Mouse (Mus musculus): ENCODE measurements around the gene Mybl2. TPM values are rescaled to one million over a fixed set of nuclear protein-coding genes. Genes with fewer than 3 reads are reported as not detected.

Gene Mybl2
- total RNA-seq, 1 experiment: 281 TPM

GRCm38 (mm10) chr2:163094909-163095308 lies 40.4 kb downstream of the Mybl2 start:
- Histone ChIP-seq H3K27ac (ENCODE audit: insufficient read depth, low read depth, low read length, poor library complexity, severe bottlenecking) (no peak overlapping the region), H3K9ac (ENCODE audit: insufficient read depth, low read depth, low read length, poor library complexity, severe bottlenecking) (no peak overlapping the region), H3K4me1 (ENCODE audit: control insufficient read depth in 2 of 2, insufficient read depth in 2 of 2, low read length in 2 of 2, poor library complexity in 1 of 2) (peaks cover 3 to 9% of the 10 kb centered on the region in 2 experiments; a peak in 3 of 4 replicates), H3K36me3 (ENCODE audit: control insufficient read depth, insufficient read depth, low read length, poor library complexity, severe bottlenecking) (no peaks in the 10 kb centered on the region), H3K9me3 (ENCODE audit: control insufficient read depth, insufficient read depth, low read depth, low read length) (no peaks in the 10 kb centered on the region), H3K4me3 (ENCODE audit: insufficient read depth in 1 of 2, low read depth in 1 of 2, low read length in 2 of 2, poor library complexity in 1 of 2, severe bottlenecking in 1 of 2) (no peak overlapping the region; a peak in 1 of 4 replicates)
- in situ Hi-C loops (cut with MboI; ENCODE audit: low sequenced_read_pairs in 2 of 2, unreplicated experiment in 2 of 2): loop anchor here in 1 of 2 experiments (5.0 kb wide), 1 partner anchor 237 kb away; no protein-coding TSS in a partner anchor
- TF ChIP-seq MAFK (IDR thresholded peaks at IDR 0.05; ENCODE audit: insufficient read depth, low read depth, low read length) (no peak), ZC3H11A (IDR thresholded peaks at IDR 0.05; ENCODE audit: borderline replicate concordance, low read depth, low read length) (no peak), HCFC1 (IDR thresholded peaks at IDR 0.05; ENCODE audit: borderline replicate concordance, insufficient read depth, low read length) (no peak), ZNF384 (IDR thresholded peaks at IDR 0.05; ENCODE audit: low read depth, low read length) (no peak), CHD2 (IDR thresholded peaks at IDR 0.05; ENCODE audit: low read depth, low read length) (no peak)
- no peak for DNase-seq (ENCODE audit: low read depth, low spot score)

DNA sequence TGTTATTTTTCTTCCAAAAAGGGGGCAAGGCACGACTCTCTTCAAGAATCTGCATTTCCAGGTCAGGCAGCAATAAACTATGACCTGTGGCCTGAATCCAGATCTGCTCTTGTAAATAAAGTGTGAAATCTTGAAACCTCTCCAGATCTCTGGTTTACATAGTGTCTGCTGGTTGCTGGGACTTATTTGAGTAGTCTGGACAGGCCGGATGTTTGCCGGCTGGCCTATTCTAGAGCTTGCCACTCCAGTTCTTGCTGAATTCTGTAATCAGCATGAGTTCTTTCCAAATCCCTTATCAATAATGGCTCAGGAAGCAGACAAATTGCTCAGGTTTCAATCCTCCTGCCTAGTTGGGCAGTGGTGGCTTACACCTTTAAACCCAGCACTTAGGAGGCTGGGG lies 41.3 kb downstream of the Mybl2 start:
- H3K9ac ChIP-seq (ENCODE audit: insufficient read depth, low read depth, low read length, poor library complexity, severe bottlenecking): no peak overlapping the region; the same call in 1 of the 2 replicates
- no peak for TF ChIP-seq ZNF384 (IDR thresholded peaks at IDR 0.05; ENCODE audit: low read depth, low read length)
- TF ChIP-seq CHD2 (IDR thresholded peaks at IDR 0.05; ENCODE audit: low read depth, low read length): no peak
- no peak for TF ChIP-seq MAFK (IDR thresholded peaks at IDR 0.05; ENCODE audit: insufficient read depth, low read depth, low read length)
- no peak for TF ChIP-seq HCFC1 (IDR thresholded peaks at IDR 0.05; ENCODE audit: borderline replicate concordance, insufficient read depth, low read length)
- TF ChIP-seq ZC3H11A (IDR thresholded peaks at IDR 0.05; ENCODE audit: borderline replicate concordance, low read depth, low read length): no peak
- peak overlapping the region; percentile 60; the same call in 1 of the 2 replicates for H3K27ac ChIP-seq (ENCODE audit: insufficient read depth, low read depth, low read length, poor library complexity, severe bottlenecking)
- H3K4me1 ChIP-seq (ENCODE audit: control insufficient read depth in 2 of 2, insufficient read depth in 2 of 2, low read length in 2 of 2, poor library complexity in 1 of 2): peaks cover 3 to 9% of the 10 kb centered on the region in 2 experiments; a peak in 3 of 4 replicates
- in situ Hi-C loops (cut with MboI; ENCODE audit: low sequenced_read_pairs in 2 of 2, unreplicated experiment in 2 of 2): loop anchor here in 1 of 2 experiments (5.0 kb wide), 1 partner anchor 237 kb away; no protein-coding TSS in a partner anchor
- no peak overlapping the region for H3K4me3 ChIP-seq (ENCODE audit: insufficient read depth in 1 of 2, low read depth in 1 of 2, low read length in 2 of 2, poor library complexity in 1 of 2, severe bottlenecking in 1 of 2)
- H3K36me3 ChIP-seq (ENCODE audit: control insufficient read depth, insufficient read depth, low read length, poor library complexity, severe bottlenecking): no peaks in the 10 kb centered on the region
- no peak for DNase-seq (ENCODE audit: low read depth, low spot score)
- H3K9me3 ChIP-seq (ENCODE audit: control insufficient read depth, insufficient read depth, low read depth, low read length): no peaks in the 10 kb centered on the region

DNA sequence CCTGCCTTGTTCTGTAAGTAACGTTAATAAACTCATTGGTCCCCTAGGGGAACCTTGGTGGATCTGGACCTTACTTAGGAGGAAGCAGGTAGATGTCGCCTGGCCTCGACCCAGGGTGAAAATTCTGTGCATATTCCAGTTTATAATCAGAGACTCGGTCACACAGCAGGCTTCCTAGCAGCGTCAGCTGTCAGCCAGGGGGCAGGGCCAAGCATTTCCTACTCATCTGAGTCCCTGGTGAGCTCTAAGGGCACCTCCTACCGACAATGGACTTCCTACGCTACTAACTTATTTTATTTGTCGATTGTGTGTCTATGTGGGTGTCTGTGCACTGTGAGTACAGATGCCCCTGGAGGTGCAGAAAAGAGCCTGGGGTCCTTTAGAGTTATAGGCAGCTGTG lies 45.4 kb downstream of the Mybl2 start:
- in situ Hi-C loops (cut with MboI; ENCODE audit: low sequenced_read_pairs in 2 of 2, unreplicated experiment in 2 of 2): loop anchor here (5.0 to 10.0 kb wide), 2 partner anchors 232 to 235 kb away; no protein-coding TSS in a partner anchor
- no peak for TF ChIP-seq HCFC1 (IDR thresholded peaks at IDR 0.05; ENCODE audit: borderline replicate concordance, insufficient read depth, low read length)
- no peak for TF ChIP-seq ZNF384 (IDR thresholded peaks at IDR 0.05; ENCODE audit: low read depth, low read length)
- no peak for TF ChIP-seq CHD2 (IDR thresholded peaks at IDR 0.05; ENCODE audit: low read depth, low read length)
- TF ChIP-seq MAFK (IDR thresholded peaks at IDR 0.05; ENCODE audit: insufficient read depth, low read depth, low read length): no peak
- no peak for TF ChIP-seq ZC3H11A (IDR thresholded peaks at IDR 0.05; ENCODE audit: borderline replicate concordance, low read depth, low read length)
- Histone ChIP-seq H3K36me3 (ENCODE audit: control insufficient read depth, insufficient read depth, low read length, poor library complexity, severe bottlenecking) (no peaks in the 10 kb centered on the region), H3K9ac (ENCODE audit: insufficient read depth, low read depth, low read length, poor library complexity, severe bottlenecking) (no peak overlapping the region), H3K4me3 (ENCODE audit: insufficient read depth in 1 of 2, low read depth in 1 of 2, low read length in 2 of 2, poor library complexity in 1 of 2, severe bottlenecking in 1 of 2) (no peak overlapping the region), H3K9me3 (ENCODE audit: control insufficient read depth, insufficient read depth, low read depth, low read length) (no peaks in the 10 kb centered on the region), H3K27ac (ENCODE audit: insufficient read depth, low read depth, low read length, poor library complexity, severe bottlenecking) (no peak overlapping the region), H3K4me1 (ENCODE audit: control insufficient read depth in 2 of 2, insufficient read depth in 2 of 2, low read length in 2 of 2, poor library complexity in 1 of 2) (peaks cover 3 to 10% of the 10 kb centered on the region in 2 experiments; a peak in 3 of 4 replicates)
- DNase-seq (ENCODE audit: low read depth, low spot score): no peak

DNA sequence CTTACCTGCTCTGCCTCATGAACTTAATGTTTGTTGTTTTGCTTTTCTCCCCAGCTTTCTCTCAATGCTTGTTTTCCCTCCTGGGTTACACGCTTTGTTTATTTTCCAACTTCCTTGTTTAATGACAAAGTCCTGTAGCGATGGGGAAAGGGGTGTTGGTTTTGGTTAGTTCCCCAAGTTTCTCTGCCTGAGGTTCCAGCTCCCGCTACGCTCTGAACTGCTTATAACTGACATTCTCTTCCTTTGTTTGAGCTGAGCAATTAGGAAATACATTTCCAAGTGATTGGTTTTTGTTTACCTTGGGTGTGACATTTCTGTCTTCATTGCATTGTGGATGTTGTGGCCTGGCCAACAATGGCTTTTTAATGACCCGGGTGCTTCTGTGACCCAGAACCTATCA lies 46.1 kb downstream of the Mybl2 start:
- H3K9me3 ChIP-seq (ENCODE audit: control insufficient read depth, insufficient read depth, low read depth, low read length): no peaks in the 10 kb centered on the region
- no peak overlapping the region for H3K27ac ChIP-seq (ENCODE audit: insufficient read depth, low read depth, low read length, poor library complexity, severe bottlenecking)
- no peaks in the 10 kb centered on the region for H3K36me3 ChIP-seq (ENCODE audit: control insufficient read depth, insufficient read depth, low read length, poor library complexity, severe bottlenecking)
- TF ChIP-seq ZNF384 (IDR thresholded peaks at IDR 0.05; ENCODE audit: low read depth, low read length) (no peak), HCFC1 (IDR thresholded peaks at IDR 0.05; ENCODE audit: borderline replicate concordance, insufficient read depth, low read length) (no peak), MAFK (IDR thresholded peaks at IDR 0.05; ENCODE audit: insufficient read depth, low read depth, low read length) (no peak), CHD2 (IDR thresholded peaks at IDR 0.05; ENCODE audit: low read depth, low read length) (no peak), ZC3H11A (IDR thresholded peaks at IDR 0.05; ENCODE audit: borderline replicate concordance, low read depth, low read length) (no peak)
- no peak for DNase-seq (ENCODE audit: low read depth, low spot score)
- no peak overlapping the region for H3K9ac ChIP-seq (ENCODE audit: insufficient read depth, low read depth, low read length, poor library complexity, severe bottlenecking)
- in situ Hi-C loops (cut with MboI; ENCODE audit: low sequenced_read_pairs in 2 of 2, unreplicated experiment in 2 of 2): loop anchor here in 1 of 2 experiments (10.0 kb wide), 1 partner anchor 234 kb away; no protein-coding TSS in a partner anchor
- peaks cover 2 to 10% of the 10 kb centered on the region in 2 experiments; a peak in 3 of 4 replicates for H3K4me1 ChIP-seq (ENCODE audit: control insufficient read depth in 2 of 2, insufficient read depth in 2 of 2, low read length in 2 of 2, poor library complexity in 1 of 2)
- H3K4me3 ChIP-seq (ENCODE audit: insufficient read depth in 1 of 2, low read depth in 1 of 2, low read length in 2 of 2, poor library complexity in 1 of 2, severe bottlenecking in 1 of 2): no peak overlapping the region

Measured in ES-E14 (cell line).